Mouse (Mus musculus): ENCODE data around the gene Ola1.

GRCm38 (mm10) chr2:73107089-73107488 is 111.6 kb downstream of the Ola1 start:
- TF ChIP-seq CTCF (IDR thresholded peaks at IDR 0.05; ENCODE audit: extremely low read depth, insufficient read depth, low read length) = no peak
- no peak for TF ChIP-seq POLR2A (IDR thresholded peaks at IDR 0.05; ENCODE audit: extremely low read depth, insufficient read depth, low read length)
